Mouse (Mus musculus) intestine, postnatal 0 days (tissue): Measurements from ENCODE around the gene Agtpbp1. TPM values are rescaled to one million over a fixed set of nuclear protein-coding genes. Genes with fewer than 3 reads are reported as not detected.

Experiments
- ATAC-seq: fragments of 200-750 bp; cut with Nextera tagmentation; 2 replicates; pipeline ENCODE4 v1.8.0; 2017; ENCODE audit warnings: mild to moderate bottlenecking, moderate TSS enrichment, moderate library complexity
- H3K27ac ChIP-seq: fragments of 300-500 bp; sonication (generic); 2 replicates; pipeline ENCODE4 v1.5.1; 2014; ENCODE audit warnings: mild to moderate bottlenecking, low read depth, low read length, moderate library complexity
- H3K27me3 ChIP-seq: fragments of 300-500 bp; sonication (generic); replicated peaks from 2 replicates; pipeline ENCODE4 v1.6.1; 2014; ENCODE audit warnings: low read length, mixed read lengths; ENCODE audit not compliant: control insufficient read depth, insufficient read depth
- H3K36me3 ChIP-seq: fragments of 300-500 bp; sonication (generic); 2 replicates; pipeline ENCODE4 v1.6.1; 2014; ENCODE audit warnings: mild to moderate bottlenecking, moderate library complexity; ENCODE audit not compliant: control insufficient read depth, insufficient read depth
- H3K4me1 ChIP-seq: fragments of 300-500 bp; sonication (generic); replicated peaks from 2 replicates; pipeline ENCODE4 v1.6.1; 2014; ENCODE audit warnings: antibody characterized with exemption, low read length, mixed read lengths; ENCODE audit not compliant: control insufficient read depth, insufficient read depth
- H3K4me2 ChIP-seq: fragments of 300-500 bp; sonication (generic); replicated peaks from 2 replicates; pipeline ENCODE4 v1.6.1; 2014; ENCODE audit warnings: low read depth, mild to moderate bottlenecking, moderate library complexity
- H3K4me3 ChIP-seq: fragments of 300-500 bp; sonication (generic); 2 replicates; pipeline ENCODE4 v1.5.1; 2014; ENCODE audit warnings: low read depth, low read length
- H3K9ac ChIP-seq: fragments of 300-500 bp; sonication (generic); 2 replicates; pipeline ENCODE4 v1.6.1; 2014; ENCODE audit warnings: mild to moderate bottlenecking, low read depth, low read length
- H3K9me3 ChIP-seq: fragments of 300-500 bp; sonication (generic); 2 replicates; pipeline ENCODE4 v1.6.1; 2016; ENCODE audit warnings: mixed run types; ENCODE audit not compliant: control insufficient read depth
- CTCF ChIP-seq: sonication (generic); IDR thresholded peaks from 2 replicates; pipeline ENCODE4 v1.5.1; 2016; ENCODE audit warnings: low read depth, mild to moderate bottlenecking, control low read depth, antibody characterized with exemption, moderate library complexity
- WGBS: fragments of 180-500 bp; shearing (Covaris S2); extraction: QIAGEN DNeasy Blood & Tissue Kit; methylation state at CpG from one replicate; pipeline ENCODE4 v1.1.7; 2014; 5-methylcytosine and 5-hydroxymethylcytosine counted together
- polyA plus RNA-seq: library from polyadenylated mRNA; unstranded; fragments of >200 nt; fragmentation: Nextera tagmentation; extraction: Ambion mirVana; gene quantifications from 2 replicates; pipeline ENCODE4 v1.2.1, GENCODE M21; 2015

Agtpbp1 gene
- polyA plus RNA-seq, 1 experiment from 2014 or later = 7.3 TPM

DNA sequence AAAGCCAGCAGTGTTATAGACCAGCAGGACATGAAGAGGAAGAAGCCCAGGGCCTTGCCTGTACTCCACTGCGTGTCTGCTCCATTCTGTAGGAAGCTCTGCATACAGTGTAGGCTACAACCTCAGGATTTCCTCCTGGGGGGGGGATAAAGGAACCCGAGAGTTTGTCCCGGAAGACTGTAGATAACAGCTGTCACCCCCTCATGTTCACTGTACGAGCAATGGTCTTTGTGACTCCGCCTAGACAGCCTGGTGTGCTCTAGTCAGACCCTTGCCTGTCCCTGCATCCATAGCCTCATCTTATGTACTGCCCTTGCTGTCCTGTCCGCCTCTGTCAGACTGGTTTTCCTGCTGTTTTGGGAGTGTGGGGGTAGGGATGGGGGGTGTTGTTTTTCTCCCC, 33.4 kb upstream of the Agtpbp1 start:
- H3K4me1 ChIP-seq = no peaks in the 10 kb centered on the region
- no peak overlapping the region for H3K9ac ChIP-seq
- TF ChIP-seq CTCF = no peak
- ATAC-seq = no peak
- H3K27me3 ChIP-seq = no peaks in the 10 kb centered on the region
- H3K27ac ChIP-seq = no peak overlapping the region
- no peak overlapping the region for H3K4me3 ChIP-seq
- H3K9me3 ChIP-seq = no peaks in the 10 kb centered on the region
- no peak overlapping the region for H3K4me2 ChIP-seq
- H3K36me3 ChIP-seq = peaks cover 35% of the 10 kb centered on the region
- 89% methylated on average over 6 of the region's 6 CpGs for WGBS

DNA sequence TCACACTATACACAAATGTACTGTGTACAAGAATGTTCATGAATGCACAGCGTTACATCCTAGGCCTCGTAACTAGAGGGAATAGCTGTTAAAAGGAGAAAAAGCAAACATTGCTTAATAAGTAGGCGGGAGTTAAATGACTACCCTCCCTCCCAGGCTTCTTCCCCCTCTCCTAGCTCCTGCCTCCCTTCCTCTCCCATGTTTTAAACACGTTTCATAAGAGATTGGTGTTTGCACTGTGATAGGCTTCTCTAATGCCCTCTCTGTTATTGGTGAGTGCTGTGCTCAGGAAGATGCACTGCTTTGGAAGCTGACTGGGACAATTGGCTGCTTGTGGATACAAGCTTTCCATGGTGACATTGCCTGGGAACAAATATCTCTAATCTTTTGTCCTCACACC, 30.5 kb upstream of the Agtpbp1 start:
- Histone ChIP-seq H3K9ac (no peak overlapping the region), H3K4me3 (no peak overlapping the region), H3K27ac (no peak overlapping the region), H3K9me3 (no peaks in the 10 kb centered on the region), H3K4me2 (no peak overlapping the region), H3K4me1 (no peaks in the 10 kb centered on the region), H3K27me3 (no peaks in the 10 kb centered on the region), H3K36me3 (peaks cover 49% of the 10 kb centered on the region)
- TF ChIP-seq CTCF = no peak
- no peak for ATAC-seq
- WGBS = 44% methylated on average over 4 of the region's 4 CpGs

DNA sequence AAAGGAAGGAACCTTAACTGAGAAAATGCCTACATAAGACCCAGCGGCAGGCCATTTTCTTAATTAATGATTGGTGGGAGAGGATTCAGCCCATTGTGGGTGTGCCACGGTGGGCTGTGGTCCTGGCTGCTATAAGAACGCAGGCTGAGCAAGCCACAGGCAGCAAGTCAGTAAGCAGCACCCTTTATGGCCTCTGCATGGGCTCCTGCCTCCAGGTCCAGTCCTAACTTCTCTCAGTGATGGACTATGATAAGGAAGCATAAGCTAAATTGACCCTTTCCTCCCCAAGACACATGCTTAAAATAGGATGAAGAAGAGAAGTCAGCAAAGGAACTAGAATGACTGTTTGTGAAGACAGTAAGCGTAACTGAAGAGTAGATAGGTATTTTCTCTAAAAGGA, 30.1 kb upstream of the Agtpbp1 start:
- H3K4me2 ChIP-seq = no peak overlapping the region

DNA sequence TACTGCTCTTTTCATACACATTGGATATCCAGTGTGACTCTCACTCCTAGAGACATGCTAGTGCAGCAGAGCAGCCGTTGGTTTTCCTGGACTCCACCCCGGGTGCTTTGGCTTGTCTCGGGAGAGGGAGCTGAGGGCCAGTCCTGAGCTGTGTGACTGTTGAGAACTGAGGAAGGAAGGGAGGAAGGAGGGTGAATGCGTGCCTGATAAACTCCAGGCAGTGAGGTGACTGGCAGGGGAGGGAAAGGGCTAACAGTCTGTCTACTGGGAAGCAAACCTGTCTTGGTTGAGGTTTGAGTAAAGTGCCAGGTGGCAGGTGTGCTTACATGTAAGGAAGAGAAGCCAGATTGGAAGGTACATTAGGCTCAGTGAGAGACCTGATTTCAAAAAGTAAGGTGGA, 28.8 kb upstream of the Agtpbp1 start:
- Histone ChIP-seq H3K27ac (no peak overlapping the region), H3K4me1 (no peaks in the 10 kb centered on the region), H3K36me3 (peaks cover 56% of the 10 kb centered on the region), H3K4me3 (no peak overlapping the region), H3K9me3 (no peaks in the 10 kb centered on the region), H3K4me2 (no peak overlapping the region), H3K9ac (no peak overlapping the region), H3K27me3 (no peaks in the 10 kb centered on the region)
- no peak for TF ChIP-seq CTCF
- 68% methylated on average over 4 of the region's 4 CpGs for WGBS
- no peak for ATAC-seq

More for the DNA sequence above, 30.1 kb upstream of the Agtpbp1 start:
- WGBS = 66% methylated on average over 4 of the region's 4 CpGs
- Histone ChIP-seq H3K4me1 (no peaks in the 10 kb centered on the region), H3K27me3 (no peaks in the 10 kb centered on the region), H3K27ac (no peak overlapping the region), H3K9ac (no peak overlapping the region), H3K36me3 (peaks cover 53% of the 10 kb centered on the region), H3K4me3 (no peak overlapping the region), H3K9me3 (no peaks in the 10 kb centered on the region)
- no peak for ATAC-seq
- TF ChIP-seq CTCF = no peak

DNA sequence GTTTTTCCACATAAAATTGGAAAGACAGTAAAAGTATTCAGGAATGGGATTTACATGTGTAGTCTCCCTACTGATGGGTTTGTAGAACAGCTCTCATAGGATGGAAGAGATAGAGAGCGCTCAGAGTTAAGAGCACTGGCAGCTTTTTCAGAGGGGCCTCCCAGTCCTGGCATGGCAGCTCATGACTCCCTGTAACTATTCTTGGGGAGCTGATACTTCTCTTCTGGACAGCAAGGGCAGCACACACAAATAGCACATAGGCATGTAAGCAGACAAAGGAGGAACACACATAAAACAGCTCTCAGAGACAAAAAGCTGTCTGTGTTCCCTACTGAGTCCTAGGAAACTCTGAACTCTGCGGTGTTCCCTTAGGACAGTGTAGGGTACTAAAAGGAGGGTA, 25.4 kb upstream of the Agtpbp1 start:
- no peak overlapping the region for H3K9ac ChIP-seq
- no peak overlapping the region for H3K4me3 ChIP-seq
- no peaks in the 10 kb centered on the region for H3K27me3 ChIP-seq
- WGBS = 81% methylated on average over 2 of the region's 2 CpGs
- no peak overlapping the region for H3K4me2 ChIP-seq
- no peak for TF ChIP-seq CTCF
- H3K36me3 ChIP-seq = peaks cover 64% of the 10 kb centered on the region
- H3K4me1 ChIP-seq = no peaks in the 10 kb centered on the region
- ATAC-seq = no peak
- no peaks in the 10 kb centered on the region for H3K9me3 ChIP-seq
- no peak overlapping the region for H3K27ac ChIP-seq

DNA sequence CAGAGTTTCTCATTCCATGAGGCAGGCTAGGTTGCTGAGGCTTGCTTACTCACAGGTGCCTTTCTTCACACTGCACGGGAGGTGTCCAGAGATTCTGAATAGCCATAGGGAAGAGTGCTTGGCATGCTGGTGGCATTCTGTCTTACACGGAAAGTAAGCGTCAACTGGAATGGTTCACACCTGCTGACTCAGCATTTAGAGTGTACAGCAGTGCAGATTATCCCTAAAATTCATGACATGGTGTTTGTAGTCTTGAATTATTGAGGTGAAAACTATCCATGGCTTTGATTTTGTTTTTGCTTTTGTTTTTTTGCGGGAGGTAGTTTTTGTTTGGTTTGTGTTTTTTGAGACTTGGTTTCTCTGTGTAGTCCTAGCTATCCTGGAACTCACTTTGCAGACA, 24.9 kb upstream of the Agtpbp1 start:
- no peaks in the 10 kb centered on the region for H3K27me3 ChIP-seq
- no peaks in the 10 kb centered on the region for H3K9me3 ChIP-seq
- no peak overlapping the region for H3K27ac ChIP-seq
- H3K4me1 ChIP-seq = no peaks in the 10 kb centered on the region
- peaks cover 64% of the 10 kb centered on the region for H3K36me3 ChIP-seq
- no peak overlapping the region for H3K4me3 ChIP-seq
- WGBS = 92% methylated on average over 4 of the region's 4 CpGs
- ATAC-seq = no peak
- H3K4me2 ChIP-seq = no peak overlapping the region
- H3K9ac ChIP-seq = no peak overlapping the region
- no peak for TF ChIP-seq CTCF

DNA sequence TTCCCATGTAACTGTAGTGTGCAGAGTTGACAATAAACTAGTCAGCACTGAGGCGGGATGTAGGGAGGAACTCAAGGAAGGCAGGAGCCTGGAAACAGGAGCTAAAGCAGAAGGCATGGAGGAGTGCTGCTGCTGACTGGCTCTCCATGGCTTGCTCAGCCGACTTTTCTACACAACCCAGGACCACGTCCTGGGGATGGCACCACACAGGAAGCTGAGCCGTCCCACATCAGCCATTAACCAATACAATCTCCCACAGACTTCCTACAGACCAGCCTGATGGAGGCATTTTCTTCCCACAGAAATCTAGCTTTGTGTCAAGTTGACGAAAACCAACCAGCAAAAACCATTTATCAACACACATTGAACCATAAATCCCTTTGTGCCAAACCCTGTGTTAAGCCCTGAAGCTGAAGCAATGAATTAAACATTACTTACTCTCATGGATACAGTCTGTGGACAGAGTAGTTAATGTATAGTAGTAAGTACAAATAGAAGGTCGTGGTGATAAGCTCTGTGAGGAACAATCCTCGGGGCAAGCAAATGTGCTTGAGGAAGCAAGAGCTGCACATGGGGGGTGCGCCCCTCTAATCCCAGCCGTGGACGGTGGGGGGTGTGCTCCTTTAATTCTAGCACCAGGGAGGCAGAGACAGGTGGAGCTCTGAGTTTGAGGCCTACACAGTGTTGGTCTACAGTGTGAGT, 20.3 kb upstream of the Agtpbp1 start:
- H3K4me2 ChIP-seq = no peak overlapping the region
- no peak for TF ChIP-seq CTCF
- WGBS = 43% methylated on average over 10 of the region's 10 CpGs
- peaks cover 68% of the 10 kb centered on the region for H3K36me3 ChIP-seq
- H3K27ac ChIP-seq = no peak overlapping the region
- no peak for ATAC-seq
- H3K9me3 ChIP-seq = no peaks in the 10 kb centered on the region
- H3K9ac ChIP-seq = no peak overlapping the region
- H3K4me3 ChIP-seq = no peak overlapping the region
- H3K27me3 ChIP-seq = no peaks in the 10 kb centered on the region
- no peaks in the 10 kb centered on the region for H3K4me1 ChIP-seq
